ENCODE assay signal across 11 mouse cellular contexts in genomic region chr6:7856682-7857290, GRCm38 (mm10). TPM values are rescaled to one million over a fixed set of nuclear protein-coding genes. Genes with fewer than 3 reads are reported as not detected.
A peak's percentile ranks its signal among the peaks of the same experiment; 100 is the strongest.
DNase-seq lines count a peak whose midpoint lies in the region; ATAC-seq and TF ChIP-seq lines count a peak whose summit lies in the region.
"Had no signal": no experiment of that assay in that cellular context is flagged by ENCODE, and none has a peak within 500 bp of the region (broad histone marks: within the 10 kb centered on the region; RNA-seq: fewer than 3 reads in every experiment).

No protein-coding gene starts in this region.

- DNase-seq in gastrocnemius, adult 2 months: no peak
- DNase-seq in gastrocnemius, postnatal 36 days: no peak
- peak; percentile 39 for DNase-seq in liver, postnatal 0 days
- peak; percentile 15 to 33 for DNase-seq in spleen, postnatal 14 days (ENCODE audit: low spot score in 2 of 2)
- DNase-seq in frontal cortex, postnatal 14 days (ENCODE audit: low spot score in 2 of 2): no peak
- no peak for DNase-seq in right cerebral cortex, adult 2 months (ENCODE audit: low spot score in 2 of 2)
- no peak for DNase-seq in left cerebral cortex, adult 8-10 months (ENCODE audit: low spot score in 2 of 2)

- ATAC-seq in activated CD4-positive, CD25-positive, alpha-beta regulatory T cell, adult 4 months: peak; percentile 76
- peak; percentile 64; the same call in 1 of the 2 replicates for ATAC-seq in liver, postnatal 0 days

- peak overlapping the region; percentile 56 for H3K27ac ChIP-seq in gastrocnemius, adult 2 months
- H3K27ac ChIP-seq in liver, postnatal 0 days (ENCODE audit: low read depth): no peak overlapping the region
- H3K27ac ChIP-seq: embryonic facial prominence, embryonic 12.5 days had no signal

- H3K4me1 ChIP-seq in liver, postnatal 0 days (ENCODE audit: insufficient read depth): peaks cover 12% of the 10 kb centered on the region

- intact Hi-C loops in gastrocnemius, adult 2 months (cut with DNase I): no loop called here
- intact Hi-C loops in gastrocnemius, postnatal 36 days (cut with DNase I): loop anchor here (10.0 kb wide), 1 partner anchor 128 kb away; no protein-coding TSS in a partner anchor

- H3K4me2 ChIP-seq in liver, postnatal 0 days (ENCODE audit: low read depth, low read length): no peak overlapping the region
- H3K4me2 ChIP-seq: embryonic facial prominence, embryonic 12.5 days; heart, embryonic 11.5 days; midbrain, embryonic 11.5 days had no signal

- peak; percentile 3; the same call in 1 of the 2 replicates for TF ChIP-seq CTCF in gastrocnemius, adult 2 months (IDR thresholded peaks at IDR 0.05)
- peak; percentile 54 for TF ChIP-seq CTCF in liver, postnatal 0 days (IDR thresholded peaks at IDR 0.05; ENCODE audit: low read depth)

- no peak for TF ChIP-seq EP300 in liver, postnatal 0 days (IDR thresholded peaks at IDR 0.05; ENCODE audit: low read depth)

- H3K9ac ChIP-seq in liver, postnatal 0 days (replicated peaks): no peak overlapping the region
- H3K9ac ChIP-seq: embryonic facial prominence, embryonic 12.5 days had no signal

- H3K27me3 ChIP-seq in liver, postnatal 0 days (ENCODE audit: insufficient read depth, low read length): no peaks in the 10 kb centered on the region
- H3K27me3 ChIP-seq: embryonic facial prominence, embryonic 12.5 days had no signal

- no peaks in the 10 kb centered on the region for H3K9me3 ChIP-seq in liver, postnatal 0 days (ENCODE audit: low read length)
- H3K9me3 ChIP-seq: embryonic facial prominence, embryonic 12.5 days had no signal

- no peak overlapping the region for H3K4me3 ChIP-seq in gastrocnemius, adult 2 months
- no peak overlapping the region for H3K4me3 ChIP-seq in liver, postnatal 0 days (ENCODE audit: low read depth, low read length)
- H3K4me3 ChIP-seq: embryonic facial prominence, embryonic 12.5 days had no signal

- 49% methylated on average over 5 of the region's 5 CpGs for WGBS in liver, postnatal 0 days (ENCODE audit: insufficient replicate concordance)

- no peaks in the 10 kb centered on the region for H3K36me3 ChIP-seq in liver, postnatal 0 days (replicated peaks; ENCODE audit: insufficient read depth, low read length)
- H3K36me3 ChIP-seq: embryonic facial prominence, embryonic 12.5 days had no signal

RNA-seq across cellular contexts. Expression of gene C1galt1, which starts 12.1 kb away (rescaled TPM):
- total RNA-seq in gastrocnemius, adult 2 months (2021): 10 to 100 TPM; 14.7 to 17.5 TPM
- 10 to 100 TPM; 11.9 to 12.7 TPM for total RNA-seq in gastrocnemius, postnatal 36 days (2021)
- polyA plus RNA-seq in activated CD4-positive, CD25-positive, alpha-beta regulatory T cell, adult 4 months (2017; shearing (Covaris generic)): 1 to 10 TPM; 5.8 to 8.0 TPM
- polyA plus RNA-seq in liver, postnatal 0 days (2015; fragmentation: Nextera tagmentation; extraction: Ambion mirVana): 3.4 and 3.9 TPM in 2 replicates
- total RNA-seq in left cerebral cortex, adult 8-10 months (2022): 10 to 100 TPM; 11.6 to 12.7 (median 12.0) TPM

Comparison
In these comparisons a context has a peak if more than half of its experiments do, and no peak if none do; other contexts are left out.
1. DNase-seq: peak in liver, postnatal 0 days (single experiment) and spleen, postnatal 14 days (2 of 2); none in gastrocnemius, adult 2 months (single experiment), gastrocnemius, postnatal 36 days (0 of 2), frontal cortex, postnatal 14 days (0 of 2), right cerebral cortex, adult 2 months (0 of 2) and left cerebral cortex, adult 8-10 months (0 of 2).